Mouse (Mus musculus) bone marrow, adult 2 months (tissue): Measurements from ENCODE around the gene 4931406P16Rik.

ENCODE experiments used
- CTCF ChIP-seq: fragments of 200-500 bp; IDR thresholded peaks from 2 replicates; pipeline ENCODE4 v1.5.1; 2011; ENCODE audit warnings: low read length, control low read depth; ENCODE audit not compliant: control insufficient read depth, insufficient read depth
- POLR2A ChIP-seq: fragments of 200-500 bp; IDR thresholded peaks from 2 replicates; pipeline ENCODE4 v1.6.1; 2011; ENCODE audit warnings: low read depth, mild to moderate bottlenecking, control low read depth, low read length, borderline replicate concordance; ENCODE audit not compliant: control insufficient read depth

- TF ChIP-seq CTCF, result no peak
- no peak for TF ChIP-seq POLR2A
Observed at GRCm38 (mm10) chr7:34355629-34356028, 42.3 kb upstream of the 4931406P16Rik start.
